Mouse (Mus musculus) left cerebral cortex, adult 8-10 months (tissue): ENCODE data around the gene Pnkd. TPM values are rescaled to one million over a fixed set of nuclear protein-coding genes. Genes with fewer than 3 reads are reported as not detected.
"Not testable (repeated sequence)": the region's sequence is repeated elsewhere in the genome, so short reads cannot be mapped to it uniquely, and the experiment has no call there.

Experiments used
- DNase-seq, 2 experiments: peaks; one replicate each; pipeline ENCODE4 v3.0.0; 2022; ENCODE audit warnings: low spot score in 2 of 2
- total RNA-seq, 4 experiments: library from RNA; stranded (reverse); gene quantifications; 2 replicates each; pipeline ENCODE4 v1.2.4; 2022

Gene Pnkd
- total RNA-seq, 4 experiments from 2014 or later: 162 to 185 (median 173) TPM

DNA sequence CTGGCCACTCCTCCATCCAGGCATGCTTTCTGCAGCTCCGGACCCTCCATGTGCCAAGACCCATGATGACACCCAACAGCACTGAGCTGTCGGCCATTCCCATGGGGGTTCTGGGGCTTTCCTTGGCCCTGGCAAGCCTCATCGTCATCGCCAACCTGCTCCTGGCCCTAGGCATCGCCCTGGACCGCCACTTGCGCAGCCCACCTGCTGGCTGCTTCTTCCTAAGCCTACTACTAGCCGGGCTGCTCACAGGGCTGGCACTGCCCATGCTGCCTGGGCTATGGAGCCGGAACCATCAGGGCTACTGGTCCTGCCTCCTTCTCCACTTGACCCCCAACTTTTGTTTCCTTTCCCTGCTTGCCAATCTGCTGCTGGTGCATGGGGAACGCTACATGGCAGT, 6.2 kb upstream of the Pnkd start, which contains the start of gene Gpbar1:
Gene Gpbar1, plus strand, starts transcription at position 13 of the 400 bp plus-strand sequence.
- no peak for DNase-seq

- DNase-seq: no peak
These were observed 5.7 kb upstream of the Pnkd start for GRCm38 (mm10) chr1:74278988-74279387.

DNA sequence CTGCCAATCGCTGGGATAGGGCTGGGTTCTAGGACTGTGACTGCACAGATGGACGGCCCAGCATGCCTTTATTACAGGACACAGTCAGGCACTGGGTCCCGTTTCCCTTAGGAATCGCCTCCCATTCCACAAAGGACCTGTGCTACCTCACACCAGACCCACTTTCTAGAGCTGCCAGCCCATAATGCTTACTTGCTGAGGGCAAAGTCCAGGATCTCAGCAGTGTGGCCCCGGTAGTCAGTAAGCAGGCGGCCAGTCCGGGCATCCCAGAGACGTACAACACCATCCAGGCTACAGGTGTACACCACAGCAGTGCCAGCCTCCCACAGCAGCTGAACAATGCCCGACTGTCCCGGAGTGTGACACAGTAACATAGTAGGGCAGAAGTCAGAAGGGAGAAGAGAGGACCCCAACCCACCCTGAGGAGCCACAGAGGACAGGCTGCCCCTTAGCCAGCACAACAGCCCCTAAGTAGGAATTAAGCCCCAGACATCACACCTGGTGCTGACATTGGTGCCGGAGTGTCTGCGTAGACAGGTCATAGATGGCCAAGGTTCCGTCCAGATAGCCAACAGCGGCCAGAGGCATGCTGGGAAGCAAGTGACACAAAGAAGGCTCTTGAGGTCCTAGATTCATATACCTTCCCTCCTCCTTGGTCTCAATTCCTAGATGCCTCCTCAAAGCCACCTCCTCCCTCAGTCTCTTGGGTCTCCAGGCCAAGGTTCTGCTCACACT, 4.0 kb upstream of the Pnkd start:
- no peak for DNase-seq

DNA sequence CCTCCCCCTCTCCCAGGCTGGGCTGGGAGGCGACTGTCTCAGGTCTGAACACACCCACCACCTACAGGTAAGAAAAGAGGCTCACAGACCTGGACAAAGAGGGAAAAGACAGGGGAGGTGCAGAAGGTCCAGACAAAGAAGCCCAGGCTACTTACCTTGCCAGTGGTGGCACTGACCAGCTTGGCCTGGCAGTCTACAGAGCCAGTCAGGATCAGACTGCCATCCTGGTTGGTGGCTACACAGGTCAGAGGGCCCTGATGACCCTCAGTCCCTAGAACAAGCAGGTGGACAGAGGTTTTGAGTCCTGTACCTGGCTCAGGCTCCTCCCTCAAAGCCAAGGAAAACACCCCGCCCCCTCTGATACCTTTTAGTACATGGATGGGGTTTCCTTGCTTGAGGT, 3.4 kb upstream of the Pnkd start:
- no peak for DNase-seq

GRCm38 (mm10) chr1:74281886-74282285, 2.8 kb upstream of the Pnkd start:
- no peak for DNase-seq

- no peak for DNase-seq
These were observed 1.7 kb upstream of the Pnkd start for GRCm38 (mm10) chr1:74282896-74283625.

DNA sequence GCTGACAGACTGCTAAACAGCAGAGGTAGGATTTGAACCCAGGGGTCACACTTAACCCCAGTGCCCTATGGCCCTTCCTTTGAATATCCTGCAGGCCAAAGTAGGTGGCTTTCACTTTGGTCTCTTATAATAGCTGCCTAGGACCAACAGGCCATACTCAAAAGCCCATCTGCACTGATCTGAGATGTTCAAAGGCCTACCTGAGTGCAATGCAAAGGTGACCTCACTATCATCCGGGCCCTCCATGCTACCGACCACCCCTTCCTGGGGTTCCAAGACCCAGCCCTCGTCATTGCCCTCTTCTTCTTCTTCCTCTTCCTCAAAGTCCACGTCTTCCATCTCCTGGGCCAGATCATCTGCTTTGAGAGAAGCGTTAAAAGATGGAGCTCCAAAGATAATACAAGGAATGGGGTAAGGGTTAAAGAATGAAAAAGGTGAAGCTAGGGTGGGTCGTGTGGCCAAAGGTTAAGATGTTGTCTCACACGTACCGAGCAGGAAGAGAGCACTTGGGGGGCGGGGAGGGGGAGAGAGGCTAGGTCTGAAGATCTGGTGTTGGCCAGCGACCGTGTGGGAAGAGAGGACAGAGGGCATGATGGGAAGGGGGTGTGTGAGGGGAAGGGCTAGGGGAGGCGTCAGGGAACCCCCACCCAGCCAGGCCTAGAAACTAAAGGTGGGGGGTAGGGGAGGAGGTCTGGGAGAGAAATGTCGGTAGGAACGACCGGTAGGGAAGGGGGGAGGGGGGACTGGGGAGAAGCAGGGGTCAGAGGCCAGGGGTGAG, 855 bp upstream of the Pnkd start:
- DNase-seq: peak in 1 of 2 experiments; percentile 54

GRCm38 (mm10) chr1:74285212-74286010, 681 bp downstream of the Pnkd start:
- peak in 1 of 2 experiments; percentile 60 for DNase-seq

- DNase-seq: not testable (repeated sequence)
These were observed 2.3 kb downstream of the Pnkd start for GRCm38 (mm10) chr1:74286869-74287607.

GRCm38 (mm10) chr1:74288327-74288726, 3.6 kb downstream of the Pnkd start:
- DNase-seq: no peak

- DNase-seq: no peak
These were observed 4.5 kb downstream of the Pnkd start for GRCm38 (mm10) chr1:74289248-74289647.

DNA sequence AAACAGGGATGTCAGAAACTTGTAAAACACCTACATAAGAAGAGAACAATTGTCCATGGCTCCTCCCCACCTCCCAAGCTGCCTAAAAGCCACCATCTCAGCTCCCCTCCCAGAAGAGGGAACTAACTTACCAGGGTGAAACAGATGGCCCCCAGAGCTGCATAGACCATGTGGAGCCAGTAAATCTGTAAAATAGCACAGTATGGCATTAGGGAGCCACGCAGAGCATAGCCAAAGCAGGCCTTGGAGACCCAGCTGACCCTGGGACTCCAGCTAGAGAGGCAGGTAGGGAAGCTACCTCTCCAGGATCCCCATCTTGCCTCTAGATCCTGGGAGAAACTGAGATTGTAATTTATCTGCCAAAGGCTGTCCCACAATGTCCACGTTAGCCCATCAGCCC, 5.0 kb downstream of the Pnkd start:
- DNase-seq: no peak

DNA sequence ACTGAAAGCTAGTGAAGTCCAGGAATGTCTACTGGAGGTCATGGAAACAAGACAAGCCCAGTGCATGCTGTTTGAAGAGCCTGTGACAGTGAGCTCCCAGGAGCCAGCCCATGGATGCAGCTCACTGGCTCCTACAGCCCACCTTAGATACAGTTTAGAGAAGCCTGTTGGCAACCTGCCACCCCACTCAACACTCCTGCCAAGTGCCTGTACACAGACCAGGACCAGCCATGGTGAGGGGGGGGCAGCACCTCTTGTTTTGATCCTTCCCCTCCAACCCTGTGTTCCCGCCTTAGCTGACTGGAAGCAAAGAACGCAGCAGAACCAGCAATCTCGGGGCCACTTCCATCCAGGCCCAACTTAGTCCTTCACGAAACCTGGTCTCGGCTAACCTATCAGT, 5.4 kb downstream of the Pnkd start:
- DNase-seq: no peak

GRCm38 (mm10) chr1:74292331-74293020, 7.7 kb downstream of the Pnkd start:
- DNase-seq: no peak

- no peak for DNase-seq
These were observed 8.7 kb downstream of the Pnkd start for GRCm38 (mm10) chr1:74293306-74293960.

DNA sequence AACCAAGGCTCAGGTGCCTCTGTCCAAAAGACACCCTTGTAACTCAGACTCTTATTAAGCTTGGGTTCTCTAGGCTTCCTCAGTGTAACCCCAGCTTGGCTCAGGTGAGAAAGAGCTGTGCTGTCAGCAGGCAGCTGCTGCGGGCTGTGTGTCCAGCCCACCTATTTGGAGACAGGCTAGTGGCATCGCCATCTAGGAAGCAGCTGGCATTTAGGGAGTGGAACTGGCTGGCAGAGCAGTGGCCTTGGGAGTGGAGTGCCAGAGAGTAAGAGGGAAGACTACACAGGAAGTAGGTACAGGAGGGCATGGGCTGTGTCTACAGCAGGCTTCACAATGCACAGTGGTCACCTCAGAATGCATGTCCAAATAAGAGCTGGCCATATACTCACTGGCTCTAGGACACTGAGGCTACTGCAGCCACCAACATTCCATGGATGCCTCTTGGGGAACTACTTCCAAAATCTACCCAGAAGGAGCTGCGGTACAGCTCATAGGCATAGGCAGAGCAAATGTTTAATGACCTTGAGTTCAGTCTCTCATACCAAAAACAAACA, 9.4 kb downstream of the Pnkd start:
- DNase-seq: no peak

GRCm38 (mm10) chr1:74294733-74295455, 10.2 kb downstream of the Pnkd start:
- peak in 1 of 2 experiments; percentile 48 for DNase-seq

DNA sequence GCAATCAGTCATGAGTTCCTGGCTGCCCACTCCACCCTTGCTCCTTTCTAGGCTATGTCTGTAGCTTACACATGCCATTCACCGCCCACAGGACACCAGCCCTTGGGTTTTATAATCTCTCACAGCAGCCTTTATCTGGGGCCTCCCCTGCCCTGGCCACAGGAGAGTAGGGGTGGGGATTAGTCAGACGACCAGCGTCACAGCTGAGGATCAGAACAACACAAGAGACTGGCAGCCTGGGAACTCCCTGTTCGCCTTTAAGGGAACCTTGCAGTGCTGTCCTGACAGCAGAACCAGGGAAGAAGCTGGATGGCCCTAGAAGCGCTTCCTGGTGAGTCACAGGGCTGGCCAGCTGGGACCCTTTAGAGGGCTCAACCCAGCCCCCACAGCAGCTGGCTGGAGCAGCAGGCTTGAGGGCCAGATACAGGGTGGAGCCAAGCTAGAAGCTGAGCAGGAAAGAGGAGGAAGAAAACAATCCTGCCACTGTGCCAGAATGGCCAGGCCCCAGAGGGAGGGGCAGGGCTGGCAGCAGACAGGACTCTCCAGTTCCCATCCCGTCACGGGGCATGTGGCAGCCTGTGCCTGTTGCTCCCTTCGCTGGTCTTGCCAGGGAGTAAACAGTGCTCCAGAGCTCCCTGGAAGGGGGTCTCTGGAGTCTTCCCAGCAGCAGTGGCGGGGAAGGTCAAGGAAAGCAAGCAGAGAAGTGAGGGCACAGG, 10.9 kb downstream of the Pnkd start:
- DNase-seq: peak; percentile 63 to 94
